Mouse (Mus musculus): ENCODE data around the gene Krt79. TPM values are rescaled to one million over a fixed set of nuclear protein-coding genes. Genes with fewer than 3 reads are reported as not detected.

Gene Krt79
- total RNA-seq (2021), result not detected

- DNase-seq, result no peak
Measured at GRCm38 (mm10) chr15:101940274-101940829, at the start of gene Krt79. TSS of gene Krt79 (minus strand) at chr15:101940324.

- no peak for DNase-seq
Measured at GRCm38 (mm10) chr15:101988714-101989113, 48.6 kb upstream of the Krt79 start.

GRCm38 (mm10) chr15:101988119-101988518 lies 48.0 kb upstream of the Krt79 start:
- DNase-seq, result peak; percentile 78 to 86

GRCm38 (mm10) chr15:101984746-101985145 lies 44.6 kb upstream of the Krt79 start:
- no peak for DNase-seq

GRCm38 (mm10) chr15:101983949-101984601 lies 44.0 kb upstream of the Krt79 start:
- DNase-seq, result peak; percentile 85 to 90

GRCm38 (mm10) chr15:101983315-101983948 lies 43.3 kb upstream of the Krt79 start:
- no peak for DNase-seq

GRCm38 (mm10) chr15:101980849-101981248 lies 40.7 kb upstream of the Krt79 start:
- DNase-seq, result no peak

- DNase-seq, result peak; percentile 72 to 76
Measured at GRCm38 (mm10) chr15:101977043-101977726, 37.1 kb upstream of the Krt79 start.

GRCm38 (mm10) chr15:101976641-101977040 lies 36.5 kb upstream of the Krt79 start:
- DNase-seq, result no peak

- DNase-seq, result no peak
Measured at GRCm38 (mm10) chr15:101976023-101976422, 35.9 kb upstream of the Krt79 start.

- no peak for DNase-seq
Measured at GRCm38 (mm10) chr15:101974083-101974845, 34.1 kb upstream of the Krt79 start.

- DNase-seq, result peak; percentile 94 to 97
Measured at GRCm38 (mm10) chr15:101973414-101974077, 33.4 kb upstream of the Krt79 start.

GRCm38 (mm10) chr15:101970536-101970935 lies 30.4 kb upstream of the Krt79 start:
- peak in 1 of 2 experiments; percentile 20 for DNase-seq

- DNase-seq, result no peak
Measured at GRCm38 (mm10) chr15:101966808-101967207, 26.7 kb upstream of the Krt79 start.

GRCm38 (mm10) chr15:101958891-101959290 lies 18.8 kb upstream of the Krt79 start:
- no peak for DNase-seq

GRCm38 (mm10) chr15:101954187-101954586 lies 14.1 kb upstream of the Krt79 start, which contains the start of gene Krt78:
TSS of gene Krt78 (minus strand) at chr15:101954287.
- no peak for DNase-seq

- DNase-seq, result no peak
Measured at GRCm38 (mm10) chr15:101952733-101953474, 12.8 kb upstream of the Krt79 start.

GRCm38 (mm10) chr15:101945430-101945829 lies 5.3 kb upstream of the Krt79 start:
- DNase-seq, result no peak

- no peak for DNase-seq
Measured at GRCm38 (mm10) chr15:101941948-101942347, 1.8 kb upstream of the Krt79 start.

- no peak for DNase-seq
Measured at GRCm38 (mm10) chr15:101938600-101939308, 1.4 kb downstream of the Krt79 start.

Data from layer of hippocampus, postnatal 36 days (tissue).